Mouse (Mus musculus) E14TG2a.4 (cell line): ENCODE measurements around the gene Tbc1d22a.

Source experiments
- H3K27me3 ChIP-seq: 2 replicates; pipeline ENCODE4 v1.6.1; 2014; ENCODE audit warnings: low read length, control low read depth; ENCODE audit not compliant: insufficient read depth
- H3K36me3 ChIP-seq: 2 replicates; pipeline ENCODE4 v1.6.1; 2014; ENCODE audit warnings: low read length, control low read depth; ENCODE audit not compliant: insufficient read depth
- H3K4me1 ChIP-seq: replicated peaks from 2 replicates; pipeline ENCODE4 v1.6.1; 2014; ENCODE audit warnings: low read depth, low read length, control low read depth
- H3K4me3 ChIP-seq: replicated peaks from 2 replicates; pipeline ENCODE4 v1.5.1; 2014; ENCODE audit warnings: mild to moderate bottlenecking, low read length
- H3K9me3 ChIP-seq: 2 replicates; pipeline ENCODE4 v1.6.1; 2014; ENCODE audit warnings: low read length, control low read depth
- CTCF ChIP-seq: conservative IDR thresholded peaks from 2 replicates; pipeline ENCODE4 v1.5.1; 2014; ENCODE audit warnings: low read length
- NANOG ChIP-seq: IDR thresholded peaks from 2 replicates; pipeline ENCODE4 v1.6.1; 2014; ENCODE audit warnings: borderline replicate concordance, low read length, mixed read lengths
- POU5F1 ChIP-seq: IDR thresholded peaks from 2 replicates; pipeline ENCODE4 v1.6.1; 2014; ENCODE audit warnings: low read length, borderline replicate concordance

Tbc1d22a gene

GRCm38 (mm10) chr15:86305290-86305689 is 91.0 kb downstream of the Tbc1d22a start:
- Histone ChIP-seq H3K27me3 (no peaks in the 10 kb centered on the region), H3K4me1 (no peaks in the 10 kb centered on the region), H3K9me3 (peaks cover 18% of the 10 kb centered on the region), H3K4me3 (no peak overlapping the region), H3K36me3 (peaks cover 46% of the 10 kb centered on the region)
- no peak for TF ChIP-seq POU5F1
- no peak for TF ChIP-seq CTCF
- no peak for TF ChIP-seq NANOG

DNA sequence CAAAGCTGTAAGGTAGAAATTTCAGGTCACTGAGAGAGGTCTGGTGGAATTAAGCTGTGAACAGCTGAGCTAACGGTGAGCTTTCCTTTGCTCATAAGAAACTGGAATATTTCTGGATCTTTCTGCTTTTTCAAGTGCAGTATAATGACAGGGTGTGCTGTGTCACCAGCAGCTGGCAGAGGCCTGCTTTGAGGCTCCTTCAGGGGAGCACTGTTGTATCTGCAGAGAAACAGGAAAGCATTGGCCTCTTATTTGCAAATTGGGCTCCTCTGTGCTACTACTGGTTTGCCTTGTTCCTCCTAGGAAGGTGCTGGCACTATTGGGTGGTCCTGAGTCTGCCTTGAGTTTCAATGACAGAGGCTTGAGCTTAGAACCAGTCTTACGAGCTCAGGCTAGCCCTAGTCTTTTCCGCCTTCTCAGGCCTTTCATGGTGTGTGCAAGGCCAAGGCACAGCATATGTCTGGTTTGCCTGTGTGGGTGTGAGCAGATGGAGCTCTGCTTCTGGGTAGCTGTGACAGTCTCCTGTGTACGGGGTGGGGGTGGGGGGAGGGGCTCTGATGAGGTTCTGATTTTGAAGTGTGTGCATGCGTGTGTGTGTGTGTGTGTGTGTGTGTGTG is 95.1 kb downstream of the Tbc1d22a start:
- Histone ChIP-seq H3K4me1 (no peaks in the 10 kb centered on the region), H3K27me3 (no peaks in the 10 kb centered on the region)
- TF ChIP-seq POU5F1 (no peak), NANOG (no peak), CTCF (no peak)

GRCm38 (mm10) chr15:86320803-86321510 is 106.7 kb downstream of the Tbc1d22a start:
- H3K36me3 ChIP-seq = peaks cover 36% of the 10 kb centered on the region
- no peaks in the 10 kb centered on the region for H3K4me1 ChIP-seq
- H3K27me3 ChIP-seq = no peaks in the 10 kb centered on the region
- peaks cover 43% of the 10 kb centered on the region for H3K9me3 ChIP-seq
- no peak overlapping the region for H3K4me3 ChIP-seq
- TF ChIP-seq NANOG (no peak), CTCF (no peak), POU5F1 (no peak)

More for the DNA sequence above, 95.1 kb downstream of the Tbc1d22a start:
- H3K4me3 ChIP-seq = no peak overlapping the region
- H3K36me3 ChIP-seq = peaks cover 44% of the 10 kb centered on the region
- peaks cover 37% of the 10 kb centered on the region for H3K9me3 ChIP-seq

- peaks cover 3% of the 10 kb centered on the region for H3K9me3 ChIP-seq
- no peak overlapping the region for H3K4me3 ChIP-seq
- TF ChIP-seq NANOG (no peak), CTCF (no peak), POU5F1 (no peak)
- H3K4me1 ChIP-seq = no peaks in the 10 kb centered on the region
- peaks cover 3% of the 10 kb centered on the region for H3K36me3 ChIP-seq
- H3K27me3 ChIP-seq = no peaks in the 10 kb centered on the region
These were observed 112.1 kb downstream of the Tbc1d22a start for GRCm38 (mm10) chr15:86326341-86326740.

- 0 out of 2 replicates have a peak, but pooled peaks cover 6% of the 10 kb centered on the region for H3K36me3 ChIP-seq
- H3K4me1 ChIP-seq = no peaks in the 10 kb centered on the region
- no peaks in the 10 kb centered on the region for H3K27me3 ChIP-seq
- H3K4me3 ChIP-seq = no peak overlapping the region
- no peaks in the 10 kb centered on the region for H3K9me3 ChIP-seq
- TF ChIP-seq CTCF = no peak
- TF ChIP-seq POU5F1 = no peak
- TF ChIP-seq NANOG = no peak
These were observed 115.7 kb downstream of the Tbc1d22a start for GRCm38 (mm10) chr15:86329911-86330310.

GRCm38 (mm10) chr15:86330454-86330853 is 116.2 kb downstream of the Tbc1d22a start:
- H3K4me1 ChIP-seq = no peaks in the 10 kb centered on the region
- TF ChIP-seq NANOG (no peak), CTCF (no peak), POU5F1 (no peak)

GRCm38 (mm10) chr15:86331501-86332245 is 117.4 kb downstream of the Tbc1d22a start:
- H3K27me3 ChIP-seq = no peaks in the 10 kb centered on the region
- H3K36me3 ChIP-seq = peaks cover 12% of the 10 kb centered on the region; the same call in 1 of the 2 replicates
- no peak for TF ChIP-seq CTCF
- TF ChIP-seq POU5F1 = no peak
- no peak for TF ChIP-seq NANOG
- H3K9me3 ChIP-seq = no peaks in the 10 kb centered on the region
- no peak overlapping the region for H3K4me3 ChIP-seq
- H3K4me1 ChIP-seq = no peaks in the 10 kb centered on the region

More at GRCm38 (mm10) chr15:86330454-86330853, 116.2 kb downstream of the Tbc1d22a start:
- H3K4me3 ChIP-seq = no peak overlapping the region
- no peaks in the 10 kb centered on the region for H3K27me3 ChIP-seq
- H3K36me3 ChIP-seq = peaks cover 7% of the 10 kb centered on the region; the same call in 1 of the 2 replicates
- no peaks in the 10 kb centered on the region for H3K9me3 ChIP-seq

- peaks cover 12% of the 10 kb centered on the region; the same call in 1 of the 2 replicates for H3K36me3 ChIP-seq
- H3K4me1 ChIP-seq = no peaks in the 10 kb centered on the region
- TF ChIP-seq NANOG (no peak), CTCF (no peak), POU5F1 (no peak)
- no peaks in the 10 kb centered on the region for H3K27me3 ChIP-seq
- no peak overlapping the region for H3K4me3 ChIP-seq
- H3K9me3 ChIP-seq = no peaks in the 10 kb centered on the region
These were observed 118.9 kb downstream of the Tbc1d22a start for GRCm38 (mm10) chr15:86333176-86333575.
